Mouse (Mus musculus) limb, embryonic 12.5 days (tissue): ENCODE measurements around the gene Nupr1l. TPM values are rescaled to one million over a fixed set of nuclear protein-coding genes. Genes with fewer than 3 reads are reported as not detected.
A peak's percentile ranks its signal among the peaks of the same experiment; 100 is the strongest.

Experiments
- ATAC-seq: fragments of 200-750 bp; cut with Nextera tagmentation; 2 replicates; pipeline ENCODE4 v1.8.0; 2017; ENCODE audit warnings: low read depth, moderate TSS enrichment; ENCODE audit not compliant: insufficient number of reproducible peaks, insufficient read depth, low FRiP score, low TSS enrichment
- H3K27ac ChIP-seq: fragments of 300-500 bp; sonication (generic); 2 replicates; pipeline ENCODE4 v1.5.1; 2016; ENCODE audit warnings: mild to moderate bottlenecking, moderate library complexity
- H3K27me3 ChIP-seq: fragments of 300-500 bp; sonication (generic); 2 replicates; pipeline ENCODE4 v1.6.1; 2016; ENCODE audit warnings: mild to moderate bottlenecking, moderate library complexity
- H3K36me3 ChIP-seq: fragments of 300-500 bp; sonication (generic); 2 replicates; pipeline ENCODE4 v1.6.1; 2016; ENCODE audit warnings: mild to moderate bottlenecking, moderate library complexity
- H3K4me1 ChIP-seq: fragments of 300-500 bp; sonication (generic); replicated peaks from 2 replicates; pipeline ENCODE4 v1.6.1; 2016
- H3K4me2 ChIP-seq: fragments of 300-500 bp; sonication (generic); 2 replicates; pipeline ENCODE4 v1.6.1; 2016; ENCODE audit warnings: mild to moderate bottlenecking, moderate library complexity
- H3K4me3 ChIP-seq: fragments of 300-500 bp; sonication (generic); replicated peaks from 2 replicates; pipeline ENCODE4 v1.5.1; 2016; ENCODE audit warnings: mild to moderate bottlenecking
- H3K9ac ChIP-seq: fragments of 300-500 bp; sonication (generic); replicated peaks from 2 replicates; pipeline ENCODE4 v1.6.1; 2016; ENCODE audit warnings: mild to moderate bottlenecking, moderate library complexity
- H3K9me3 ChIP-seq: fragments of 300-500 bp; sonication (generic); 2 replicates; pipeline ENCODE4 v1.6.1; 2016; ENCODE audit warnings: mild to moderate bottlenecking, moderate library complexity
- WGBS: fragments of 180-500 bp; shearing (Covaris S2); methylation state at CpG from one replicate; pipeline ENCODE4 v1.1.7; 2016; 5-methylcytosine and 5-hydroxymethylcytosine counted together
- polyA plus RNA-seq: library from polyadenylated mRNA; unstranded; fragments of >200 nt; fragmentation: Nextera tagmentation; extraction: Ambion mirVana; gene quantifications from 2 replicates; pipeline ENCODE4 v1.2.1, GENCODE M21; 2016

Gene Nupr1l
- polyA plus RNA-seq, 1 experiment from 2014 or later, result 6.2 TPM

GRCm38 (mm10) chr5:129918065-129918651, 9.8 kb downstream of the Nupr1l start:
- Histone ChIP-seq H3K4me1 (no peaks in the 10 kb centered on the region), H3K27me3 (no peaks in the 10 kb centered on the region), H3K9me3 (no peaks in the 10 kb centered on the region), H3K27ac (no peak overlapping the region), H3K36me3 (no peaks in the 10 kb centered on the region), H3K4me2 (no peak overlapping the region), H3K4me3 (no peak overlapping the region), H3K9ac (no peak overlapping the region)
- 87% methylated on average over 24 of the region's 24 CpGs for WGBS
- no peak for ATAC-seq

GRCm38 (mm10) chr5:129918752-129919151, 10.4 kb downstream of the Nupr1l start:
- H3K27me3 ChIP-seq, result no peaks in the 10 kb centered on the region
- no peaks in the 10 kb centered on the region for H3K9me3 ChIP-seq
- no peak for ATAC-seq
- no peaks in the 10 kb centered on the region for H3K4me1 ChIP-seq
- no peak overlapping the region for H3K4me3 ChIP-seq
- H3K4me2 ChIP-seq, result no peak overlapping the region
- H3K36me3 ChIP-seq, result no peaks in the 10 kb centered on the region
- H3K27ac ChIP-seq, result no peak overlapping the region
- 79% methylated on average over 9 of the region's 9 CpGs for WGBS
- H3K9ac ChIP-seq, result no peak overlapping the region

- H3K27ac ChIP-seq, result no peak overlapping the region
- ATAC-seq, result no peak
These were observed 11.0 kb downstream of the Nupr1l start for GRCm38 (mm10) chr5:129919320-129919719.

GRCm38 (mm10) chr5:129921972-129922371, 13.6 kb downstream of the Nupr1l start:
- Histone ChIP-seq H3K4me1 (no peaks in the 10 kb centered on the region), H3K27me3 (no peaks in the 10 kb centered on the region), H3K36me3 (no peaks in the 10 kb centered on the region), H3K4me3 (no peak overlapping the region), H3K4me2 (no peak overlapping the region), H3K27ac (no peak overlapping the region), H3K9me3 (no peaks in the 10 kb centered on the region), H3K9ac (no peak overlapping the region)
- WGBS, result 91% methylated on average over 4 of the region's 4 CpGs
- no peak for ATAC-seq

More at GRCm38 (mm10) chr5:129919320-129919719, 11.0 kb downstream of the Nupr1l start:
- H3K27me3 ChIP-seq, result no peaks in the 10 kb centered on the region
- no peak overlapping the region for H3K9ac ChIP-seq
- no peaks in the 10 kb centered on the region for H3K4me1 ChIP-seq
- WGBS, result 65% methylated on average over 8 of the region's 8 CpGs
- H3K4me2 ChIP-seq, result no peak overlapping the region
- H3K36me3 ChIP-seq, result no peaks in the 10 kb centered on the region
- no peaks in the 10 kb centered on the region for H3K9me3 ChIP-seq
- no peak overlapping the region for H3K4me3 ChIP-seq

GRCm38 (mm10) chr5:129924820-129925452, 16.6 kb downstream of the Nupr1l start:
- Histone ChIP-seq H3K27ac (no peak overlapping the region), H3K9ac (no peak overlapping the region), H3K4me1 (no peaks in the 10 kb centered on the region), H3K27me3 (no peaks in the 10 kb centered on the region), H3K36me3 (no peaks in the 10 kb centered on the region), H3K9me3 (no peaks in the 10 kb centered on the region), H3K4me2 (no peak overlapping the region), H3K4me3 (no peak overlapping the region)
- no peak for ATAC-seq
- WGBS, result 90% methylated on average over 8 of the region's 8 CpGs

GRCm38 (mm10) chr5:129925933-129926332, 17.6 kb downstream of the Nupr1l start:
- Histone ChIP-seq H3K4me1 (no peaks in the 10 kb centered on the region), H3K36me3 (no peaks in the 10 kb centered on the region), H3K27me3 (no peaks in the 10 kb centered on the region), H3K9me3 (no peaks in the 10 kb centered on the region), H3K27ac (no peak overlapping the region), H3K9ac (no peak overlapping the region), H3K4me3 (no peak overlapping the region), H3K4me2 (no peak overlapping the region)
- WGBS, result 69% methylated on average over 5 of the region's 5 CpGs
- ATAC-seq, result no peak

GRCm38 (mm10) chr5:129929924-129930855, 21.9 kb downstream of the Nupr1l start:
- H3K27ac ChIP-seq, result no peak overlapping the region
- H3K9ac ChIP-seq, result no peak overlapping the region
- H3K4me1 ChIP-seq, result no peaks in the 10 kb centered on the region
- H3K4me2 ChIP-seq, result no peak overlapping the region
- H3K36me3 ChIP-seq, result no peaks in the 10 kb centered on the region
- 51% methylated on average over 9 of the region's 9 CpGs for WGBS
- H3K9me3 ChIP-seq, result no peaks in the 10 kb centered on the region
- H3K27me3 ChIP-seq, result no peaks in the 10 kb centered on the region
- H3K4me3 ChIP-seq, result no peak overlapping the region
- ATAC-seq, result no peak

- no peak overlapping the region for H3K4me2 ChIP-seq
These were observed 28.6 kb downstream of the Nupr1l start for GRCm38 (mm10) chr5:129936941-129937340.

GRCm38 (mm10) chr5:129940281-129940680, 31.9 kb downstream of the Nupr1l start:
- WGBS, result 61% methylated on average over 2 of the region's 2 CpGs
- Histone ChIP-seq H3K27ac (no peak overlapping the region), H3K36me3 (peaks cover 5% of the 10 kb centered on the region), H3K9ac (no peak overlapping the region), H3K4me3 (no peak overlapping the region), H3K4me1 (peaks cover 4% of the 10 kb centered on the region; the same call in 1 of the 2 replicates), H3K27me3 (no peaks in the 10 kb centered on the region), H3K9me3 (no peaks in the 10 kb centered on the region), H3K4me2 (no peak overlapping the region)
- no peak for ATAC-seq

More at GRCm38 (mm10) chr5:129936941-129937340, 28.6 kb downstream of the Nupr1l start:
- H3K9ac ChIP-seq, result no peak overlapping the region
- no peak for ATAC-seq
- 51% methylated on average over 4 of the region's 4 CpGs for WGBS
- H3K27me3 ChIP-seq, result no peaks in the 10 kb centered on the region
- no peak overlapping the region for H3K4me3 ChIP-seq
- H3K9me3 ChIP-seq, result no peaks in the 10 kb centered on the region
- no peak overlapping the region for H3K27ac ChIP-seq
- H3K36me3 ChIP-seq, result no peaks in the 10 kb centered on the region
- H3K4me1 ChIP-seq, result no peaks in the 10 kb centered on the region

- no peaks in the 10 kb centered on the region for H3K27me3 ChIP-seq
- H3K36me3 ChIP-seq, result peaks cover 10% of the 10 kb centered on the region
- no peak overlapping the region for H3K9ac ChIP-seq
- no peak; the same call in none of the 2 replicates for ATAC-seq
- H3K4me2 ChIP-seq, result peak overlapping the region; percentile 48
- 9% methylated on average over 9 of the region's 9 CpGs for WGBS
- peaks cover 4% of the 10 kb centered on the region; the same call in 1 of the 2 replicates for H3K4me1 ChIP-seq
- peak overlapping the region; percentile 86 for H3K4me3 ChIP-seq
- H3K9me3 ChIP-seq, result no peaks in the 10 kb centered on the region
- 0 out of 2 replicates have a peak overlapping the region, but pooled peaks have one; percentile 47 for H3K27ac ChIP-seq
These were observed 32.6 kb downstream of the Nupr1l start for GRCm38 (mm10) chr5:129940736-129941494.
